Mouse (Mus musculus): ENCODE data around the gene Epha4.

DNA sequence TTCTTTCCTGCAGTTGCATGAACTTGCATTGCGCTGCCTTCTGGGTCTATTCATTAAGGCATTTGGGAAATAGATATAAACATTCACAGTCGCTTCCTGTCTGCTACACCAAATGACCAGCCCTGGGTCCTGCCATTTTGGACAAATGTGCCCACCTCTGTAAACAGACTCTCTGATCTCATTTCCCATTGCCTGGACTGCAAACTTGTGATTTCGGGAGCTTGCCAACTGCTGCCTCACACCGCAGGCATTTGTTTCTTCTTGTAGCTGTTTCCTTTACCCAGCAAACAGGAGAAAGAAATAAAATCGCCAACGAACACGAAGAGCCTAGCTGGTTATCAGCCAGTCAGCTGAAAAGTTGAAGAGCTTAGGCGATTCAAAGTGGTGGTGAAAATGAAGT lies 10.2 kb upstream of the Epha4 start:
- no peak for TF ChIP-seq POLR2A (IDR thresholded peaks at IDR 0.05; ENCODE audit: control insufficient read depth, low read depth, low read length)
- TF ChIP-seq CTCF (IDR thresholded peaks at IDR 0.05; ENCODE audit: control insufficient read depth, insufficient read depth, insufficient replicate concordance, low read depth, low read length), result no peak
